Mouse (Mus musculus): ENCODE measurements around the gene Pkdrej. TPM values are rescaled to one million over a fixed set of nuclear protein-coding genes. Genes with fewer than 3 reads are reported as not detected.
"Not testable (repeated sequence)": the region's sequence is repeated elsewhere in the genome, so short reads cannot be mapped to it uniquely, and the experiment has no call there.

Gene Pkdrej
- not detected in 2 replicates for total RNA-seq (2014; fragmentation: Nextera tagmentation)
- not detected in 2 replicates for total RNA-seq (2017)

DNA sequence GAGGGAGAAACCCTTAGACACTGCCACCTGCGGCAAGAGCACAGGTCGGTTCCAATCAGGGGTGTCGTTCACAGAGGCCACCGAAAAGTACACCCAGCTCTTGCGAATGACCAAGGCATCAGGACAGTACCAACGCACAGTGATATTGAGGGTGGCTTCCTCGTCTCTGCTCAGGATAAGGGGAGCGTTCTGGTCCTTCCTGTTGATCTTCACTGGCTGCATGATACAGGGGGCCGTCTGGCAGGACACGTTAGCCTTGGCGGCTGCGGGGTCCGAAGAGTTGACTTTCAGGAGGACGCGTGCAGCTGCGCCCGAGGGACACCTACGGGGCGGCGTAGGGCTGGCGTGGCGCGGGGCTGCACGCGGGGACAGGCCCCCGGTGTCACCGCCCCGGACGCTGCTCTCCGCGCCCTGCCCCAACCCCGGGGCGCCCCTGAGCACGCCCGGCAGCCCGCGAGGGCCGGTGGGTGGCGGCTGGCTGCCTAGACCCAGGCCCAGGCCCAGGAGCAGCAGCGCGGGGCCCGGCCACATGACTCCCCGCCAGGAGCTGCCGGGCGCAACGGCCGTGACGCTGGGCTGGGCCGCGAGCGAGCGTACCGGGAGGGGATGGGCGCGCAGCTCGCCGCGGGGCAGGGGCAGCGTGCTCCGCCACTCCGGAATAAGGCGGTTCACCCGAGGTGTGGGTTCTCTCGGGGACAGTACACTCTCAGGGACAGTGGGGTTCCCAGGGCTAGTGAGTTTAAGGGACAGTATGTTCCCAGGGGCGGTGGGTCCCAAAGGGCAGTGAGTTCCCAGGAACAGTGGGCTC, at the start of gene Pkdrej:
Pkdrej (minus strand) TSS at position 532 of the 808 bp plus-strand sequence.
- peak; percentile 61 for ATAC-seq (replicated peaks; ENCODE audit: poor library complexity, severe bottlenecking)

- peak; percentile 91 for ATAC-seq (replicated peaks; ENCODE audit: poor library complexity, severe bottlenecking)
Measured at GRCm38 (mm10) chr15:85867696-85868095, 46.2 kb upstream of the Pkdrej start.

- ATAC-seq (replicated peaks; ENCODE audit: poor library complexity, severe bottlenecking): not testable (repeated sequence)
Measured at GRCm38 (mm10) chr15:85865913-85866312, 44.4 kb upstream of the Pkdrej start.

DNA sequence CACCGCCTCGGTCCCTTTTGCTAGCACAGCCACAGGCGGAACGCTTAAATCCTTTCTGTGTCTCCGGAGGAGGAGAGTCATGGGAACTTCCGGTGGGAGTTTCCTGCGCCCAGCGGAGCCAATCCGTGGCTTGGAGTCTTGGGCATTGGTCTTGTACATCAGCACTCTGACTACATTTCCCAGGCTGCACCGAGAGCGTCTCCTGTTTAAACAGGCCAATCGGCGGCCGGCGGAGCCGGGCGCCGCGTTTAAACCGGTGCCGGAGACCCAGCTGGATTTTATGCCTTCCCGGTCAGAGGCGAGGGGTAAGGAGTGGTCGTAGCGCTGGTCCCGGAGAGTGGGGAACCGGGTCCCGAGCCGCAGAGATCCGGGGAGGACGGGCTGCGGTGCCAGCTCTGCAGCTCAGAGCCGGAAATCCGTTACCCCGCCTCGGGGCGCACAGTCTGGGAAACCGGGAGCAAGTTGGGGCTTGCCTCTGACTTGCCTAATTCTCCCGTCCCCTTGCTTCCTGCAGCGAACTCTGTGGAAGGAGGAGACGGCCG, 38.0 kb upstream of the Pkdrej start, which contains the start of gene Gtse1:
Gtse1 (plus strand) TSS at position 256 of the 542 bp plus-strand sequence.
- peak; percentile 99 for ATAC-seq (replicated peaks; ENCODE audit: poor library complexity, severe bottlenecking)

- peak; percentile 35; the same call in 1 of the 2 replicates for ATAC-seq (replicated peaks; ENCODE audit: poor library complexity, severe bottlenecking)
Measured at GRCm38 (mm10) chr15:85858980-85859489, 37.5 kb upstream of the Pkdrej start.

DNA sequence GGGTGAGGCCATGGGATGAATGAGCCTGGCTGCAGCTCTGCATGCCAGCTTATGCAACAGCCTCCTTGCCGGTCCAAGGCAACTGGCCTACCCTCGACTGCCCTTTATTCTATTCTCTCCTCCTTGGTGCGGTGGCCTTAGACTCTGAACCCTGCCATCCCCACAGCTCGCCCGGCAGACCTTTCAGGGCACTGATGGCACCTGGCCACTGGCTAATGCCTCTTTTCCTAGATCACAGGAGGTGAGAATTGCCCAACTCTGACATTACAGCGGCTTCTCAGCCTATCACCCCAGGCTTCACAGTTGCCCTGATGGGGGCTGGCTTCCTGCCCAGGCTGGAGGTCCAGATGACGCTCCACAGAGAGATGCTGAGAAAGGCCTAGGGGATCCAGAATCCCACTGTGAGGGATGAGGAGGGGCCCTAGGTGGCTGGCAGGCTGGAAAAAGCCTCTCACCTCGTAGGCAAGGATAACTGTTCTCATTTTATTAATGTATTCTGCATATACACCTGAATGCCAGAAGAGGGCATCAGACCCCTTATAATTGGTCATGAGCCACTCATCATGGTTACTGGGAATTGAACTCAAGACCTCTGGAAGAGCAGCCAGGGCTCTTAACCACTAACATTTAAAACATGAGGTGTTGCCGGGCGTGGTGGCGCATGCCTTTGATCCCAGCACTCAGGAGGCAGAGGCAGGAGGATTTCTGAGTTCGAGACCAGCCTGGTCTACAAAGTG, 30.3 kb upstream of the Pkdrej start:
- ATAC-seq (replicated peaks; ENCODE audit: poor library complexity, severe bottlenecking): no peak

DNA sequence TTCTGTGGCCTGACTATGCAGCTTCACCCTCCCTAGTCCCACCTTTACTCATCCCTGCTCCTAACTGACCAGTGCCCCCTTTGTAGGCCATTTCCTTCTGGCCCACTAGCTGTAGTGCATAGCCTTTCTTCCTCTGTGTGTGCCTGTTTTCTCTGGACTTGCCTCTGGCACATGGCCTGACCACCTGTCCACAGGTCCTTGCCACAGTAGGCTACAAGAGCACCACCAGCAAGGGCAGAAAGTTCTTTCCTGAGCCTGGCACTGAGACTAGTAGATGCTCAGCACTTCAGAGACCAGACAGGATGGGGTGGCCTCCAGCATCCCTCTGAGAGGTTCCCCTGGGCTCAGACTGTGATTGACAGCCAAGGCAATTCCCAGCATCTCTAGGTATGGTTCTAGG, 23.5 kb upstream of the Pkdrej start:
- no peak for ATAC-seq (replicated peaks; ENCODE audit: poor library complexity, severe bottlenecking)

- no peak for ATAC-seq (replicated peaks; ENCODE audit: poor library complexity, severe bottlenecking)
Measured at GRCm38 (mm10) chr15:85841796-85842360, 20.3 kb upstream of the Pkdrej start.

GRCm38 (mm10) chr15:85840983-85841382, 19.4 kb upstream of the Pkdrej start:
- peak; percentile 65 for ATAC-seq (replicated peaks; ENCODE audit: poor library complexity, severe bottlenecking)

- ATAC-seq (replicated peaks; ENCODE audit: poor library complexity, severe bottlenecking): no peak
Measured at GRCm38 (mm10) chr15:85836887-85837286, 15.4 kb upstream of the Pkdrej start.

DNA sequence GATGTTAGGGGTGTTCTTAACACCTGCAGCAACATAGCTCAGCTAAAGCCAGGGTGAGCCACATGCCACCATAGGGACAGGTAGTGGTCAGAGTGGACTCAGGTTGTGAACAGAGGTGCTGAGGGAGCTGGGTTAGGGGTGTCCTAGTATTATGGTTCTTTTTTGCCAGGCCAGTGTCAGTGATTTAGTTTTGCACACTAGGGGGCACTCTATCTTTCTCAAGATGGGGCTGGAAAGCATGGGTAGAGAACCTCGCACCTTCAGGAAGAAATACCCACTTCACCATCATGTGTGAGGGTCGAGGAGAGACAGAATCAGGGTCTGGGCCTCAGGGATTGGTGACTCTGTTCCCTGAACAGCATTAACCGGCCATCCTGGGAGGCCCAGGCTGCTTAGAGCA, 13.8 kb upstream of the Pkdrej start:
- no peak for ATAC-seq (replicated peaks; ENCODE audit: poor library complexity, severe bottlenecking)

GRCm38 (mm10) chr15:85832599-85832998, 11.1 kb upstream of the Pkdrej start:
- peak; percentile 33 for ATAC-seq (replicated peaks; ENCODE audit: poor library complexity, severe bottlenecking)

DNA sequence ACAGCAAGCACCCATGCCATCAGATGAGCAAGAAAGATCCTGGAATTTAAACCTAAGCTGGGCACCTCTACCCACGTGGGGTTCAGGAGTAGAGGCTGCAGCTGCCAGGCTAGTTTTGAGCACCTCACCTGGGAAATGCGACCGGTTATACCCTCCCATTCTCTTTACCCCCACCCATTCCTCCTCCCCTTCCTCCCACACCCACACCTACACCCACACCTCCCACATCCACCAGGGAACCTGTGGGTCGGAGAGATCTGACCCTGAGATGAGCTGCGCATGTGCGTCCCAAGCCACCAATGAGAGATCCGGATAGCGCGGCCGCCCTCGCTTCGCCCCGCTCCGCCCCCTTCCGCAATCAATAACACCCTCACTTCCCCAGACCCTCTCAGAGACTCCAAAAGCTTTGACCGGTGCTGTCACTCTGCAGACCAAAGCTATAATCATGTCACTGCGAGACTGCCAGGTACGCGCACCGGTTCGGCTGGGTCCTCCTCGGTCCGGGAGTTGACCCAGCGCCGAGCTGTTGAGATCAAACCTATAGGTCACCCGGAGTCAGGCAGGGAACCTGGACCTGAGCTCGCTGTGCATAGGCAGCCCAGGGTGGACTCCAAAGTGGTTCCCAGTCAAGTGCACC, 10.5 kb upstream of the Pkdrej start, which contains the start of gene Ttc38:
Ttc38 (plus strand) TSS at position 353 of the 637 bp plus-strand sequence.
- peak; percentile 94 for ATAC-seq (replicated peaks; ENCODE audit: poor library complexity, severe bottlenecking)

DNA sequence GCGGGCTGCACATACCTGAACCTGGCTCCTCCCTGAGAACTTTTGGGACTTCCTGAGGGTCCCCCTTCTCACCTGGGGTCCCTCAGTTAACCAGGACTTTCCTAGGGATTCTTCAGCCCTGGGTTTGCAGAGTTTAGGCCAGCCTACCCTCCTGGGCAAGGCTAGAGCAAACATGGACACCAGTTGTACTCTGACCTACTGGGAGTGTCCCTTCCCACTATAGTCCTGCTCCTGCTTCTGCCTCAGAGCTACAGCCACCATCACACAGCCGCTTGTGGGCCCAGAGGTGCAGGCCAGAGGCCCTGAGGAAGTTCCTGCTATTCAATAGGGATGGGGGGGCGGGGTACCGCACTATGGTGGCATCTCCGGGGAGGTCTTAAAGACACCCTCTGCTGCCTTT, 7.9 kb upstream of the Pkdrej start:
- no peak for ATAC-seq (replicated peaks; ENCODE audit: poor library complexity, severe bottlenecking)

GRCm38 (mm10) chr15:85828071-85828470, 6.5 kb upstream of the Pkdrej start:
- ATAC-seq (replicated peaks; ENCODE audit: poor library complexity, severe bottlenecking): no peak

DNA sequence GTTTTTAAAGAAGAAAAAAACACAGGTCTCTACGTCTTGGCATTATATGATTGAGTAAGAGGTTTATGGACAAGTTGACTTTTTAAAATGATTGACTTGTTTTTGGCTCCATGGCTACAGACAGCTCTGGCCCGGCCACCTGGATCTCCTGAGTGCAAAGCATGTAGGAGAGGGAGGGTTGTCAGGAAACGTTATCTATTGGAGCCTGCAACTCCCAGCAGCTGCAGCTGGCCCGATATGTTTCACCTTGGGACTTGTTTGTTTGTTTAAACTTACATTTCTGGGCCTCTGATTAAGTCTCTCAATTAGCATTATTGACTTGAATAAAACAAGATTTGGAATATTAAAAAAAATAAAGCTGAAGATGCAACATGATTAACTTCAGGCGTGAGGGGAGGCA, 5.1 kb upstream of the Pkdrej start:
- no peak for ATAC-seq (replicated peaks; ENCODE audit: poor library complexity, severe bottlenecking)

- no peak for ATAC-seq (replicated peaks; ENCODE audit: poor library complexity, severe bottlenecking)
Measured at GRCm38 (mm10) chr15:85822011-85822359, 451 bp upstream of the Pkdrej start.

GRCm38 (mm10) chr15:85813428-85813827, 8.1 kb downstream of the Pkdrej start:
- ATAC-seq (replicated peaks; ENCODE audit: poor library complexity, severe bottlenecking): no peak

GRCm38 (mm10) chr15:85811535-85812277, 9.8 kb downstream of the Pkdrej start, which contains the start of gene Cdpf1:
Cdpf1 (minus strand) TSS chr15:85811697.
- ATAC-seq (replicated peaks; ENCODE audit: poor library complexity, severe bottlenecking): peak; percentile 89
